Mouse (Mus musculus) forebrain, embryonic 15.5 days (tissue): ENCODE results near the gene Phactr2. TPM values are rescaled to one million over a fixed set of nuclear protein-coding genes. Genes with fewer than 3 reads are reported as not detected.

ENCODE experiments used
- polyA plus RNA-seq: library from polyadenylated mRNA; unstranded; fragments of >200 nt; fragmentation: Nextera tagmentation; extraction: Ambion mirVana; gene quantifications from 2 replicates; pipeline ENCODE4 v1.2.1, GENCODE M21; 2015

Phactr2 gene
- polyA plus RNA-seq, 1 experiment from 2014 or later: 8.4 TPM

Other genes with a start within 250 kb of the Phactr2 start
- 19.7 and 21.8 TPM in 2 replicates for gene Fuca2, start 25.1 kb upstream of the Phactr2 start, polyA plus RNA-seq
- 2.0 and 2.2 TPM in 2 replicates for gene Adat2, start 78.5 kb upstream of the Phactr2 start, polyA plus RNA-seq
- gene Pex3, start 78.7 kb upstream of the Phactr2 start, polyA plus RNA-seq: 29.3 and 30.7 TPM in 2 replicates